Mouse (Mus musculus) myocyte (in vitro differentiated cells): ENCODE results near the gene 4933424G06Rik. TPM values are rescaled to one million over a fixed set of nuclear protein-coding genes. Genes with fewer than 3 reads are reported as not detected.

ENCODE experiments used
- H3K27me3 ChIP-seq: one replicate; pipeline ENCODE4 v1.6.1; 2011; ENCODE audit not compliant: control insufficient read depth, insufficient read depth, insufficient read length
- H3K36me3 ChIP-seq: one replicate; pipeline ENCODE4 v1.6.1; 2011; ENCODE audit not compliant: control insufficient read depth, insufficient read depth
- H3K4me2 ChIP-seq: one replicate; pipeline ENCODE4 v1.6.1; 2011; ENCODE audit warnings: low read depth, control low read depth
- H3K4me3 ChIP-seq: one replicate; pipeline ENCODE4 v1.5.1; 2011; ENCODE audit warnings: mild to moderate bottlenecking, control low read depth, moderate library complexity
- H3K79me2 ChIP-seq: one replicate; pipeline ENCODE4 v1.6.1; 2011; ENCODE audit not compliant: control insufficient read depth, insufficient read depth
- H3ac ChIP-seq: one replicate; pipeline ENCODE4 v1.6.1; 2011; ENCODE audit not compliant: control insufficient read depth, insufficient read length
- CEBPB ChIP-seq: IDR thresholded peaks from 2 replicates; pipeline ENCODE4 v1.6.1; 2011; ENCODE audit warnings: mild to moderate bottlenecking, moderate library complexity; ENCODE audit not compliant: poor library complexity, insufficient read depth, severe bottlenecking
- E2F4 ChIP-seq: IDR thresholded peaks from one replicate; pipeline ENCODE4 v1.6.1; 2011; ENCODE audit warnings: mild to moderate bottlenecking, control low read depth, moderate library complexity; ENCODE audit not compliant: insufficient read depth
- MAX ChIP-seq: IDR thresholded peaks from one replicate; pipeline ENCODE4 v1.6.1; 2011; ENCODE audit warnings: low read depth, mild to moderate bottlenecking, control low read depth
- MYOD1 ChIP-seq, 3 experiments: IDR thresholded peaks; one replicate each; pipeline ENCODE4 v1.6.1; 2011; ENCODE audit warnings: control low read depth in 2 of 3, low read depth in 2 of 3, mild to moderate bottlenecking in 2 of 3, moderate library complexity in 1 of 3; ENCODE audit not compliant: insufficient read length in 2 of 3, control insufficient read depth in 1 of 3
- MYOG ChIP-seq, 3 experiments: IDR thresholded peaks; one replicate each; pipeline ENCODE4 v1.6.1; 2011; ENCODE audit warnings: control low read depth in 2 of 3, low read depth in 2 of 3, mild to moderate bottlenecking in 2 of 3; ENCODE audit not compliant: insufficient read length in 2 of 3, control insufficient read depth in 1 of 3, insufficient read depth in 1 of 3
- POLR2A ChIP-seq: IDR thresholded peaks from one replicate; pipeline ENCODE4 v1.6.1; 2011; ENCODE audit warnings: low read depth, mild to moderate bottlenecking, control low read depth, moderate library complexity; ENCODE audit not compliant: insufficient read length
- POLR2AphosphoS2 ChIP-seq: IDR thresholded peaks from one replicate; pipeline ENCODE4 v1.6.1; 2011; ENCODE audit warnings: low read depth, control low read depth; ENCODE audit not compliant: insufficient read length
- REST ChIP-seq: IDR thresholded peaks from one replicate; pipeline ENCODE4 v1.6.1; 2011; ENCODE audit warnings: mild to moderate bottlenecking, control low read depth, moderate library complexity; ENCODE audit not compliant: insufficient read depth, insufficient read length
- SRF ChIP-seq: IDR thresholded peaks from one replicate; pipeline ENCODE4 v1.6.1; 2011; ENCODE audit warnings: low read depth; ENCODE audit not compliant: control insufficient read depth, insufficient read length
- TCF12 ChIP-seq: IDR thresholded peaks from one replicate; pipeline ENCODE4 v1.6.1; 2011; ENCODE audit warnings: mild to moderate bottlenecking, control low read depth; ENCODE audit not compliant: poor library complexity, insufficient read depth, severe bottlenecking
- TCF3 ChIP-seq: IDR thresholded peaks from one replicate; pipeline ENCODE4 v1.6.1; 2011; ENCODE audit warnings: low read depth, control low read depth; ENCODE audit not compliant: insufficient read length
- USF1 ChIP-seq: IDR thresholded peaks from one replicate; pipeline ENCODE4 v1.6.1; 2011; ENCODE audit warnings: low read depth, mild to moderate bottlenecking, control low read depth, moderate library complexity
- polyA plus RNA-seq: library from polyadenylated mRNA; unstranded; fragments of >200 nt; fragmentation: generic; extraction: Trizol; gene quantifications from one replicate; pipeline ENCODE4 v1.2.1, GENCODE M21; 2012; ENCODE audit warnings: missing spikeins

Gene 4933424G06Rik
- polyA plus RNA-seq, 1 experiment: 0.12 TPM

- Histone ChIP-seq H3ac (no peak overlapping the region), H3K79me2 (no peaks in the 10 kb centered on the region), H3K4me2 (no peak overlapping the region), H3K36me3 (no peaks in the 10 kb centered on the region), H3K27me3 (no peaks in the 10 kb centered on the region), H3K4me3 (no peak overlapping the region)
- no peak for TF ChIP-seq USF1
- TF ChIP-seq MYOD1 (IDR thresholded peaks at IDR 0.05; ENCODE audit: control insufficient read depth in 1 of 3, insufficient read length in 2 of 3, low read depth in 2 of 3): no peak
- TF ChIP-seq POLR2AphosphoS2: no peak
- no peak for TF ChIP-seq E2F4
- no peak for TF ChIP-seq TCF3
- no peak for TF ChIP-seq SRF
- TF ChIP-seq TCF12: no peak
- no peak for TF ChIP-seq POLR2A
- TF ChIP-seq CEBPB: no peak
- no peak for TF ChIP-seq REST
- no peak for TF ChIP-seq MYOG (IDR thresholded peaks at IDR 0.05; ENCODE audit: control insufficient read depth in 1 of 3, insufficient read depth in 1 of 3, insufficient read length in 2 of 3, low read depth in 2 of 3)
- no peak for TF ChIP-seq MAX
These were observed 61.0 kb downstream of the 4933424G06Rik start for GRCm38 (mm10) chr1:36770998-36771397.

GRCm38 (mm10) chr1:36772198-36772934, 62.4 kb downstream of the 4933424G06Rik start:
- Histone ChIP-seq H3K4me3 (no peak overlapping the region), H3K79me2 (no peaks in the 10 kb centered on the region), H3K4me2 (no peak overlapping the region), H3K27me3 (no peaks in the 10 kb centered on the region), H3ac (no peak overlapping the region), H3K36me3 (no peaks in the 10 kb centered on the region)
- no peak for TF ChIP-seq USF1
- TF ChIP-seq E2F4: no peak
- TF ChIP-seq SRF: no peak
- no peak for TF ChIP-seq POLR2AphosphoS2
- no peak for TF ChIP-seq MYOD1 (IDR thresholded peaks at IDR 0.05; ENCODE audit: control insufficient read depth in 1 of 3, insufficient read length in 2 of 3, low read depth in 2 of 3)
- TF ChIP-seq POLR2A: no peak
- TF ChIP-seq MYOG (IDR thresholded peaks at IDR 0.05; ENCODE audit: control insufficient read depth in 1 of 3, insufficient read depth in 1 of 3, insufficient read length in 2 of 3, low read depth in 2 of 3): no peak
- TF ChIP-seq MAX: no peak
- no peak for TF ChIP-seq TCF3
- no peak for TF ChIP-seq TCF12
- TF ChIP-seq REST: no peak

- Histone ChIP-seq H3ac (no peak overlapping the region), H3K4me2 (no peak overlapping the region), H3K79me2 (no peaks in the 10 kb centered on the region), H3K27me3 (peaks cover 37% of the 10 kb centered on the region), H3K36me3 (no peaks in the 10 kb centered on the region), H3K4me3 (no peak overlapping the region)
- no peak for TF ChIP-seq SRF
- TF ChIP-seq USF1: no peak
- TF ChIP-seq MAX: no peak
- no peak for TF ChIP-seq MYOG (IDR thresholded peaks at IDR 0.05; ENCODE audit: control insufficient read depth in 1 of 3, insufficient read depth in 1 of 3, insufficient read length in 2 of 3, low read depth in 2 of 3)
- no peak for TF ChIP-seq MYOD1 (IDR thresholded peaks at IDR 0.05; ENCODE audit: control insufficient read depth in 1 of 3, insufficient read length in 2 of 3, low read depth in 2 of 3)
- TF ChIP-seq POLR2AphosphoS2: no peak
- no peak for TF ChIP-seq REST
- no peak for TF ChIP-seq E2F4
- no peak for TF ChIP-seq CEBPB
- no peak for TF ChIP-seq TCF12
- TF ChIP-seq POLR2A: no peak
- TF ChIP-seq TCF3: no peak
These were observed 70.8 kb downstream of the 4933424G06Rik start for GRCm38 (mm10) chr1:36780793-36781192.

- TF ChIP-seq POLR2AphosphoS2: no peak
- TF ChIP-seq MYOD1 (IDR thresholded peaks at IDR 0.05; ENCODE audit: control insufficient read depth in 1 of 3, insufficient read length in 2 of 3, low read depth in 2 of 3): no peak
- TF ChIP-seq E2F4: no peak
- TF ChIP-seq REST: no peak
- TF ChIP-seq MAX: no peak
- no peak for TF ChIP-seq TCF12
- no peak for TF ChIP-seq TCF3
- TF ChIP-seq POLR2A: no peak
- no peak for TF ChIP-seq SRF
- no peak for TF ChIP-seq MYOG (IDR thresholded peaks at IDR 0.05; ENCODE audit: control insufficient read depth in 1 of 3, insufficient read depth in 1 of 3, insufficient read length in 2 of 3, low read depth in 2 of 3)
- no peak for TF ChIP-seq USF1
- no peak for TF ChIP-seq CEBPB
- no peak overlapping the region for H3K4me3 ChIP-seq
These were observed 72.5 kb downstream of the 4933424G06Rik start for GRCm38 (mm10) chr1:36782476-36782875.

More at GRCm38 (mm10) chr1:36782476-36782875, 72.5 kb downstream of the 4933424G06Rik start:
- H3K27me3 ChIP-seq: peaks cover 37% of the 10 kb centered on the region
- no peak overlapping the region for H3ac ChIP-seq
- H3K79me2 ChIP-seq: no peaks in the 10 kb centered on the region
- H3K36me3 ChIP-seq: no peaks in the 10 kb centered on the region
- H3K4me2 ChIP-seq: no peak overlapping the region
